Mouse (Mus musculus) CH12F3 (cell line): ENCODE measurements around the gene Zfp110.
"Not testable (repeated sequence)": the region's sequence is repeated elsewhere in the genome, so short reads cannot be mapped to it uniquely, and the experiment has no call there.

Experiments
- in situ Hi-C: fragments of 300-500 bp; cut with MboI; formaldehyde crosslinking; loops from 2 replicates; pipeline ENCODE4 v1.14.3; 2020; ENCODE audit warnings: low sequenced_read_pairs

Zfp110 gene

GRCm38 (mm10) chr7:12834162-12835120 lies at the start of gene Zfp110:
Zfp110 (plus strand) TSS chr7:12834761.
- in situ Hi-C loops, result no loop called here

GRCm38 (mm10) chr7:12787333-12787732 lies 47.2 kb upstream of the Zfp110 start:
- in situ Hi-C loops, result no loop called here

- in situ Hi-C loops, result no loop called here
Observed at GRCm38 (mm10) chr7:12788025-12788424, 46.5 kb upstream of the Zfp110 start.

GRCm38 (mm10) chr7:12792624-12793023 lies 41.9 kb upstream of the Zfp110 start:
- in situ Hi-C loops, result not testable (repeated sequence)

GRCm38 (mm10) chr7:12797971-12798370 lies 36.6 kb upstream of the Zfp110 start:
- in situ Hi-C loops, result no loop called here

GRCm38 (mm10) chr7:12799554-12799953 lies 35.0 kb upstream of the Zfp110 start:
- in situ Hi-C loops, result no loop called here

- in situ Hi-C loops, result no loop called here
Observed at GRCm38 (mm10) chr7:12802866-12803726, 31.5 kb upstream of the Zfp110 start, which contains the start of gene Zscan18. Zscan18 (minus strand) TSS chr7:12803635.

GRCm38 (mm10) chr7:12803727-12804071 lies 30.9 kb upstream of the Zfp110 start:
- in situ Hi-C loops, result no loop called here

- in situ Hi-C loops, result no loop called here
Observed at GRCm38 (mm10) chr7:12815566-12815965, 19.0 kb upstream of the Zfp110 start.

GRCm38 (mm10) chr7:12818521-12819295 lies 15.9 kb upstream of the Zfp110 start, which contains the start of gene Zfp329:
Zfp329 (minus strand) TSS chr7:12818858.
- in situ Hi-C loops, result no loop called here

GRCm38 (mm10) chr7:12835193-12835671 lies 671 bp downstream of the Zfp110 start:
- in situ Hi-C loops, result no loop called here

- in situ Hi-C loops, result no loop called here
Observed at GRCm38 (mm10) chr7:12835779-12836178, 1.2 kb downstream of the Zfp110 start.

- in situ Hi-C loops, result no loop called here
Observed at GRCm38 (mm10) chr7:12874301-12874700, 39.7 kb downstream of the Zfp110 start.

GRCm38 (mm10) chr7:12880036-12880435 lies 45.5 kb downstream of the Zfp110 start:
- in situ Hi-C loops, result no loop called here

GRCm38 (mm10) chr7:12880497-12880896 lies 45.9 kb downstream of the Zfp110 start:
- in situ Hi-C loops, result not testable (repeated sequence)

GRCm38 (mm10) chr7:12880911-12881660 lies 46.5 kb downstream of the Zfp110 start, which contains the start of gene Zfp128:
Zfp128 (plus strand) TSS chr7:12881177.
- in situ Hi-C loops, result no loop called here

- in situ Hi-C loops, result no loop called here
Observed at GRCm38 (mm10) chr7:12886563-12887266, 52.2 kb downstream of the Zfp110 start.

GRCm38 (mm10) chr7:12887585-12887984 lies 53.0 kb downstream of the Zfp110 start:
- in situ Hi-C loops, result no loop called here

- in situ Hi-C loops, result no loop called here
Observed at GRCm38 (mm10) chr7:12890928-12891327, 56.4 kb downstream of the Zfp110 start.
